In the genomic region with DNA sequence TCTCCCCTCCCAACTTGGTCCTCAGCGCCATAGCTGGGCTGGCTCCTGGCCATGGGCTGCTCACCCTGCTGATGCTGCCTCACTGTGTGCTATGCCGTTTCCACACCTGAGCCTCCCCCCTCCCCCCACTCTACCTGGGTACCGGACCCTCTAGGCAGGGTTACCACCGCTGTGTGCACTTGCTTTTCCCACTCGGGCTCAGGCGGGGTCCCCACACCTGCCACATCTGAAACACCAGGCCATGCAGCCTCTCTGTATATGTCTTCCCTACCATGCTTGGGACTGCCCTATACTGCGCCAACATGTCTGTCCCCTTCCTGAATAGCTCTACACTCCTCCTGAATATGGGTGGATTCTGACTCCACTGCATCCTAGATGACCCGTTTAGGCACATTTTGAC, we compare ENCODE assay signal across 13 mouse cellular contexts.
"Had no signal": no experiment of that assay in that cellular context is flagged by ENCODE, and none has a peak within 500 bp of the region (broad histone marks: within the 10 kb centered on the region; RNA-seq: fewer than 3 reads in every experiment).

No protein-coding gene starts in this region.

- ATAC-seq: intestine, embryonic 16.5 days; liver, postnatal 0 days; lung, postnatal 0 days had no signal

- H3K9ac ChIP-seq: liver, embryonic 14.5 days; liver, postnatal 0 days; lung, embryonic 14.5 days had no signal

- DNase-seq: kidney, adult 18-20 months; kidney, adult 9 months; kidney, postnatal 14 days; kidney, postnatal 4 days; liver, postnatal 0 days; lung, embryonic 14.5 days; midbrain, embryonic 14.5 days had no signal

- H3K4me2 ChIP-seq: liver, embryonic 11.5 days; lung, embryonic 14.5 days; midbrain, embryonic 11.5 days had no signal

- H3K27ac ChIP-seq: liver, embryonic 14.5 days; macrophage had no signal
